In the genomic region with DNA sequence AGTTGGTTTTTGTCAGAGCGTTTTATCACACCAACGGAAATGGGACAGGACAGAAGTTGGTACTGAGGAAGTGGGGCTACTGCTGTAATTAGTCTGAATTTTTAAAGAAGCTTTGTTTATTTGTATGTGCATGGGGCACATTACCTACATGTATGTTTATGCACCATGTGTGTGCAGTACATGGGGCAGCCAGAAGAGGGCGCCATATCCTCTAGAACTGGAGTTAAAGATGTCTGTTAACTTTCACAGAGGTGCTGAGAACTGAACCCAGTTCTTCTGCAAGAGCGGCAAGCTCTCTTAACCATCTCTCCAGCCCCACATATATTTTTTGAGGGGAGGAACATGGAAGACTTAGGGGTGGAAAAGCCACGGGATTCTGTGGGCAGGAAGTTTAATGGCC, we compare ENCODE assay signal across 18 mouse cellular contexts. TPM values are rescaled to one million over a fixed set of nuclear protein-coding genes. Genes with fewer than 3 reads are reported as not detected.
A peak's percentile ranks its signal among the peaks of the same experiment; 100 is the strongest.
DNase-seq lines count a peak whose midpoint lies in the region; ATAC-seq and TF ChIP-seq lines count a peak whose summit lies in the region.
"Had no signal": no experiment of that assay in that cellular context is flagged by ENCODE, and none has a peak within 500 bp of the region (broad histone marks: within the 10 kb centered on the region; RNA-seq: fewer than 3 reads in every experiment).

No protein-coding gene starts in this region.

- H3K4me2 ChIP-seq in heart, postnatal 0 days (ENCODE audit: low read depth, low read length): no peak overlapping the region
- H3K4me2 ChIP-seq: embryonic facial prominence, embryonic 13.5 days; forebrain, embryonic 12.5 days; heart, embryonic 13.5 days; neural tube, embryonic 15.5 days had no signal

- no peak overlapping the region for H3K27ac ChIP-seq in heart, postnatal 0 days (ENCODE audit: low read depth)
- H3K27ac ChIP-seq in limb, embryonic 10.5 days: no peak overlapping the region
- H3K27ac ChIP-seq: embryonic facial prominence, embryonic 13.5 days; forebrain, embryonic 12.5 days; heart, embryonic 13.5 days; neural tube, embryonic 15.5 days had no signal

- H3K9me3 ChIP-seq in heart, postnatal 0 days (replicated peaks; ENCODE audit: control insufficient read depth, low read length): 0 out of 2 replicates have a peak, but pooled peaks cover 3% of the 10 kb centered on the region
- H3K9me3 ChIP-seq in limb, embryonic 10.5 days (replicated peaks): no peaks in the 10 kb centered on the region
- H3K9me3 ChIP-seq: embryonic facial prominence, embryonic 13.5 days; forebrain, embryonic 12.5 days; neural tube, embryonic 15.5 days had no signal

- no peaks in the 10 kb centered on the region for H3K36me3 ChIP-seq in heart, postnatal 0 days (replicated peaks; ENCODE audit: control insufficient read depth, insufficient read depth, low read length)
- no peaks in the 10 kb centered on the region for H3K36me3 ChIP-seq in limb, embryonic 10.5 days
- H3K36me3 ChIP-seq: embryonic facial prominence, embryonic 13.5 days; forebrain, embryonic 12.5 days; heart, embryonic 13.5 days; neural tube, embryonic 15.5 days had no signal

- no peaks in the 10 kb centered on the region; the same call in 1 of the 2 replicates for H3K27me3 ChIP-seq in heart, postnatal 0 days (ENCODE audit: control insufficient read depth, insufficient read depth, low read length)
- peaks cover 66% of the 10 kb centered on the region for H3K27me3 ChIP-seq in limb, embryonic 10.5 days (ENCODE audit: low read depth, poor library complexity, severe bottlenecking)

- no peak overlapping the region for H3K4me3 ChIP-seq in heart, postnatal 0 days (ENCODE audit: low read depth, low read length)
- no peak overlapping the region for H3K4me3 ChIP-seq in limb, embryonic 10.5 days
- H3K4me3 ChIP-seq: embryonic facial prominence, embryonic 13.5 days; forebrain, embryonic 12.5 days; heart, embryonic 13.5 days; neural tube, embryonic 15.5 days had no signal

- no peak for TF ChIP-seq EP300 in heart, postnatal 0 days (IDR thresholded peaks at IDR 0.05; ENCODE audit: low read depth)

- no peak for ATAC-seq in heart, postnatal 0 days (ENCODE audit: insufficient read depth, low read depth)

- DNase-seq in heart, postnatal 0 days (ENCODE audit: low spot score): no peak
- DNase-seq in heart, postnatal 10 days: no peak
- peak; percentile 2 to 3 for DNase-seq in layer of hippocampus, adult 8-10 months (ENCODE audit: low spot score in 2 of 2)
- no peak for DNase-seq in layer of hippocampus, adult 9-11 months
- peak; percentile 3 for DNase-seq in right cerebral cortex, postnatal 25 days
- DNase-seq in right cerebral cortex, postnatal 14 days: no peak
- peak; percentile 25 for DNase-seq in limb, embryonic 10.5 days (ENCODE audit: low spot score)
- DNase-seq in thymus, postnatal 0 days (ENCODE audit: low spot score): no peak
- DNase-seq: cerebellum, adult 9-10 months; gastrocnemius, postnatal 10 days; liver; lung, postnatal 36 days had no signal

- no peak overlapping the region for H3K9ac ChIP-seq in heart, postnatal 0 days (replicated peaks; ENCODE audit: low read depth, low read length)
- H3K9ac ChIP-seq: embryonic facial prominence, embryonic 13.5 days; forebrain, embryonic 12.5 days; heart, embryonic 13.5 days; neural tube, embryonic 15.5 days had no signal

- TF ChIP-seq CTCF in heart, postnatal 0 days (IDR thresholded peaks at IDR 0.05; ENCODE audit: low read depth): peak; percentile 0; the same call in 1 of the 2 replicates

- WGBS in heart, postnatal 0 days: 88% methylated on average over 5 of the region's 5 CpGs
- WGBS in limb, embryonic 10.5 days: 87% methylated on average over 5 of the region's 5 CpGs

- peaks cover 24% of the 10 kb centered on the region for H3K4me1 ChIP-seq in heart, postnatal 0 days (ENCODE audit: control insufficient read depth, insufficient read depth)
- peaks cover 42% of the 10 kb centered on the region for H3K4me1 ChIP-seq in limb, embryonic 10.5 days

- intact Hi-C loops in heart, postnatal 10 days (cut with DNase I): no loop called here

RNA-seq across cellular contexts. Expression of gene Pck1, which starts 22.9 kb away (rescaled TPM):
- total RNA-seq in heart, postnatal 0 days (2014; rRNA removed; ENCODE audit: low replicate concordance): 0.97 and 1.7 TPM in 2 replicates
- 0.29 and 0.37 TPM in 2 replicates for polyA plus RNA-seq in heart, postnatal 0 days (2015; fragmentation: Nextera tagmentation; extraction: Ambion mirVana)
- total RNA-seq in heart, postnatal 10 days (2021): 10 to 100 TPM; 24.1 to 85.1 TPM
- under 1 TPM in 1 of 4 experiments, not detected in 3; 0.11 TPM for total RNA-seq in layer of hippocampus, adult 8-10 months (2022)
- not detected in 2 replicates for polyA plus RNA-seq in limb, embryonic 10.5 days (2016; fragmentation: Nextera tagmentation; extraction: Ambion mirVana)
- polyA plus RNA-seq in thymus, postnatal 0 days (2015; fragmentation: Nextera tagmentation; extraction: Ambion mirVana): 0.51 and 1.6 TPM in 2 replicates
- total RNA-seq: left cerebral cortex, adult 18-20 months had no signal
- polyA plus RNA-seq: embryonic facial prominence, embryonic 13.5 days; forebrain, embryonic 12.5 days; neural tube, embryonic 15.5 days had no signal

RNA-seq across cellular contexts. Expression of gene Zbp1, which starts 43.0 kb away (rescaled TPM):
- total RNA-seq in heart, postnatal 0 days (2014; rRNA removed; ENCODE audit: low replicate concordance): 3.1 TPM in 1 of 2 replicates, not detected in the other
- polyA plus RNA-seq in heart, postnatal 0 days (2015; fragmentation: Nextera tagmentation; extraction: Ambion mirVana): 0.36 and 1.1 TPM in 2 replicates
- under 1 TPM; 0.25 to 0.41 TPM for total RNA-seq in heart, postnatal 10 days (2021)
- total RNA-seq in layer of hippocampus, adult 8-10 months (2022): 1 to 10 TPM in 2 of 4 experiments, not detected in 2; 1.5 to 2.5 TPM
- not detected in 2 replicates for polyA plus RNA-seq in limb, embryonic 10.5 days (2016; fragmentation: Nextera tagmentation; extraction: Ambion mirVana)
- polyA plus RNA-seq in thymus, postnatal 0 days (2015; fragmentation: Nextera tagmentation; extraction: Ambion mirVana): 42.1 and 52.8 TPM in 2 replicates
- total RNA-seq: left cerebral cortex, adult 18-20 months had no signal

RNA-seq across cellular contexts. Expression of gene Ctcfl, which starts 56.4 kb away (rescaled TPM):
- total RNA-seq in heart, postnatal 0 days (2014; rRNA removed; ENCODE audit: low replicate concordance): not detected in 2 replicates
- 0.22 and 0.26 TPM in 2 replicates for polyA plus RNA-seq in heart, postnatal 0 days (2015; fragmentation: Nextera tagmentation; extraction: Ambion mirVana)
- total RNA-seq in heart, postnatal 10 days (2021): under 1 TPM in 1 of 2 experiments, not detected in 1; 0.10 TPM
- total RNA-seq in layer of hippocampus, adult 8-10 months (2022): not detected
- polyA plus RNA-seq in limb, embryonic 10.5 days (2016; fragmentation: Nextera tagmentation; extraction: Ambion mirVana): 0.06 TPM in 1 of 2 replicates, not detected in the other
- 0.21 and 0.26 TPM in 2 replicates for polyA plus RNA-seq in thymus, postnatal 0 days (2015; fragmentation: Nextera tagmentation; extraction: Ambion mirVana)
- total RNA-seq: gastrocnemius, postnatal 10 days; left cerebral cortex, adult 18-20 months had no signal
- polyA plus RNA-seq: urinary bladder, adult 2 months had no signal

Comparison
In these comparisons a context has a peak if more than half of its experiments do, and no peak if none do; other contexts are left out.
1. DNase-seq: peak in layer of hippocampus, adult 8-10 months (2 of 2), right cerebral cortex, postnatal 25 days (single experiment) and limb, embryonic 10.5 days (single experiment); none in heart, postnatal 0 days (single experiment), heart, postnatal 10 days (0 of 2), layer of hippocampus, adult 9-11 months (single experiment), right cerebral cortex, postnatal 14 days (single experiment) and thymus, postnatal 0 days (single experiment).